Mouse (Mus musculus): ENCODE results near the gene Bag2. TPM values are rescaled to one million over a fixed set of nuclear protein-coding genes. Genes with fewer than 3 reads are reported as not detected.

Bag2 gene
- polyA plus RNA-seq (2014; fragmentation: Nextera tagmentation; extraction: Ambion mirVana), result 29.1 and 29.6 TPM in 2 replicates

GRCm38 (mm10) chr1:33757491-33758041 is at the start of gene Bag2:
Bag2 (minus strand) TSS chr1:33757795.
- H3K27ac ChIP-seq (ENCODE audit: low read depth, low read length), result no peak within 1 kb of the TSS
- ATAC-seq (ENCODE audit: low FRiP score), result peak; percentile 93
- DNase-seq (ENCODE audit: low spot score, missing footprints), result peak; percentile 96

GRCm38 (mm10) chr1:33803323-33803722 is 45.7 kb upstream of the Bag2 start:
- Histone ChIP-seq H3K4me1 (ENCODE audit: control insufficient read depth, insufficient read depth, low read length) (no peaks in the 10 kb centered on the region), H3K27me3 (ENCODE audit: control insufficient read depth, insufficient read depth, low read length) (no peaks in the 10 kb centered on the region), H3K9me3 (ENCODE audit: control insufficient read depth, low read length) (no peaks in the 10 kb centered on the region), H3K4me3 (ENCODE audit: low read depth, low read length) (no peak overlapping the region), H3K9ac (ENCODE audit: low read length) (no peak overlapping the region), H3K36me3 (ENCODE audit: control insufficient read depth, insufficient read depth, low read length) (peaks cover 35% of the 10 kb centered on the region), H3K27ac (ENCODE audit: low read depth, low read length) (no peak overlapping the region), H3K4me2 (no peak overlapping the region)
- WGBS, result 93% methylated on average over 2 of the region's 2 CpGs
- ATAC-seq (ENCODE audit: low FRiP score) (no peak), DNase-seq (ENCODE audit: low spot score, missing footprints) (no peak)

More at GRCm38 (mm10) chr1:33757491-33758041, at the start of gene Bag2:
- Histone ChIP-seq H3K4me3 (ENCODE audit: low read depth, low read length) (peak within 1 kb of the TSS; percentile 54), H3K27me3 (ENCODE audit: control insufficient read depth, insufficient read depth, low read length) (no peaks in the 10 kb centered on the region; the same call in 1 of the 2 replicates), H3K36me3 (ENCODE audit: control insufficient read depth, insufficient read depth, low read length) (no peaks in the 10 kb centered on the region), H3K9ac (ENCODE audit: low read length) (peak within 1 kb of the TSS; percentile 78), H3K9me3 (ENCODE audit: control insufficient read depth, low read length) (no peaks in the 10 kb centered on the region), H3K4me2 (peak within 1 kb of the TSS; percentile 92), H3K4me1 (ENCODE audit: control insufficient read depth, insufficient read depth, low read length) (peaks cover 11% of the 10 kb centered on the region)
- WGBS, result under 1% methylated on average over 60 of the region's 61 CpGs

DNA sequence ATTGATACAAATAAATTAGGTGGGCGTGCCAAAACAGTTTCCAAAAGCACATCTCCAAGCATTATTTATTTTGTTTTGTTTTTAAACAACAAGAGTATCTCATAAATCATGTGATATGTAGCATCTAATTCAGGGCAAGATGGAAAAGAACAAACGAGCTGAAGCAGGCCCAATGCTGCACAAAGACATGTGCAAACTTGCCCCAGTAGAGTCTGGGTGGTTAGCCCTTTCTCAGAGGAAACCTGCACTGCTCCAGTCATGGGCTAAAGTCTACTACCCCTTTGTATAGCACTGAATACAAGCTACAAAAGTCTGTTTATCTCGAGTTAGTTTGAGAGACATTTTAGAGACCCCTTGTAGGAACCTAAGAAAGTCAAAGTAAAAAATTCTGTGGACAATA is 42.0 kb upstream of the Bag2 start:
- WGBS, result 87% methylated on average over 3 of the region's 3 CpGs
- H3K36me3 ChIP-seq (ENCODE audit: control insufficient read depth, insufficient read depth, low read length), result peaks cover 28% of the 10 kb centered on the region
- H3K4me3 ChIP-seq (ENCODE audit: low read depth, low read length), result no peak overlapping the region
- no peak overlapping the region for H3K9ac ChIP-seq (ENCODE audit: low read length)
- no peak for ATAC-seq (ENCODE audit: low FRiP score)
- no peaks in the 10 kb centered on the region for H3K27me3 ChIP-seq (ENCODE audit: control insufficient read depth, insufficient read depth, low read length)
- no peak overlapping the region for H3K4me2 ChIP-seq
- H3K4me1 ChIP-seq (ENCODE audit: control insufficient read depth, insufficient read depth, low read length), result no peaks in the 10 kb centered on the region
- DNase-seq (ENCODE audit: low spot score, missing footprints), result no peak
- no peak overlapping the region for H3K27ac ChIP-seq (ENCODE audit: low read depth, low read length)
- H3K9me3 ChIP-seq (ENCODE audit: control insufficient read depth, low read length), result no peaks in the 10 kb centered on the region

DNA sequence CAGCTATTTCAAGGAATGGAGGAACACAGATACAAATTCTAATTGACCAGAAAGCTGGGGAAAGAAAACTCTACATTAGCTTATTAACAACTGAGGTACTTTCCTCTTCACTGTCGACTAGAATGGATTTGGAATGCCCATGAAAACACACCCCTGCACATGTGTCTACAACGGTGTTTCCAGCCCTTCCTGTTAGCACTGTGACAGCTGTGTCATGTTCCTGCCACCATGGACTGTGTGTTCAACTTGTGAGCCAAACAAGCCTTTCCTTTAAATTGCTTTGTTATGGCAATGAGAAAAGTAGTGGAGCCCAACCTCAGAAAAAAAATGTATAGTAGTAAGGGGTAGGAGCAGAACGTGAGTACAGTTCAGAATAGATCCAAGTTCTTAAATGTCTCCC is 30.9 kb upstream of the Bag2 start:
- Histone ChIP-seq H3K4me1 (ENCODE audit: control insufficient read depth, insufficient read depth, low read length) (no peaks in the 10 kb centered on the region), H3K27ac (ENCODE audit: low read depth, low read length) (no peak overlapping the region), H3K9ac (ENCODE audit: low read length) (no peak overlapping the region), H3K27me3 (ENCODE audit: control insufficient read depth, insufficient read depth, low read length) (no peaks in the 10 kb centered on the region), H3K4me2 (no peak overlapping the region), H3K9me3 (ENCODE audit: control insufficient read depth, low read length) (no peaks in the 10 kb centered on the region), H3K36me3 (ENCODE audit: control insufficient read depth, insufficient read depth, low read length) (peaks cover 3% of the 10 kb centered on the region; the same call in 1 of the 2 replicates), H3K4me3 (ENCODE audit: low read depth, low read length) (no peak overlapping the region)
- 80% methylated on average over 3 of the region's 3 CpGs for WGBS
- no peak for ATAC-seq (ENCODE audit: low FRiP score)
- no peak for DNase-seq (ENCODE audit: low spot score, missing footprints)

DNA sequence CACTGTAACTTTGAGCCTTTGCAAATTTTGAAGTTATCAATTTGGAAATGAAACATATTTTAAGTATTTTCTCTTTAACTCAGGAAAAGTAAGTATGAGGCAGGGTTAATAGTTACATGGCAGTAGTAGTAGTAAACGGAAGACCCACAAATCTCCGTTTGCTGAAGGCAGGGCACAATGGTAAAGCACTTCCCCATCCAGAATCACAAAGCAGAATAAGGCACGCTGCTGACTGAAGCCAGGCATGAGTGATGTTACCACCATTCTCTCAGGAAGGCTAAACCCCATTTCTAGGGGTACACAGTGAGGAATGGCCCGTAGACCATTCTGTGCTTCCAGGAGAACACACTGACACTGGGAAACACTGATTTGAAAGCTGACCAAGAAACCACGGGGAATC is 30.5 kb upstream of the Bag2 start:
- DNase-seq (ENCODE audit: low spot score, missing footprints), result no peak
- no peak for ATAC-seq (ENCODE audit: low FRiP score)
- Histone ChIP-seq H3K9me3 (ENCODE audit: control insufficient read depth, low read length) (no peaks in the 10 kb centered on the region), H3K27me3 (ENCODE audit: control insufficient read depth, insufficient read depth, low read length) (no peaks in the 10 kb centered on the region), H3K4me2 (no peak overlapping the region), H3K4me1 (ENCODE audit: control insufficient read depth, insufficient read depth, low read length) (no peaks in the 10 kb centered on the region), H3K4me3 (ENCODE audit: low read depth, low read length) (no peak overlapping the region), H3K27ac (ENCODE audit: low read depth, low read length) (no peak overlapping the region), H3K9ac (ENCODE audit: low read length) (no peak overlapping the region), H3K36me3 (ENCODE audit: control insufficient read depth, insufficient read depth, low read length) (peaks cover 4% of the 10 kb centered on the region; the same call in 1 of the 2 replicates)
- 90% methylated on average over 5 of the region's 5 CpGs for WGBS

- Histone ChIP-seq H3K9me3 (ENCODE audit: control insufficient read depth, low read length) (no peaks in the 10 kb centered on the region), H3K27ac (ENCODE audit: low read depth, low read length) (no peak overlapping the region), H3K4me3 (ENCODE audit: low read depth, low read length) (no peak overlapping the region), H3K4me2 (no peak overlapping the region), H3K9ac (ENCODE audit: low read length) (no peak overlapping the region), H3K27me3 (ENCODE audit: control insufficient read depth, insufficient read depth, low read length) (no peaks in the 10 kb centered on the region), H3K36me3 (ENCODE audit: control insufficient read depth, insufficient read depth, low read length) (peaks cover 8% of the 10 kb centered on the region; the same call in 1 of the 2 replicates), H3K4me1 (ENCODE audit: control insufficient read depth, insufficient read depth, low read length) (no peaks in the 10 kb centered on the region)
- WGBS, result 92% methylated on average over 5 of the region's 5 CpGs
- ATAC-seq (ENCODE audit: low FRiP score), result no peak
- no peak for DNase-seq (ENCODE audit: low spot score, missing footprints)
Observed at GRCm38 (mm10) chr1:33784561-33784960, 27.0 kb upstream of the Bag2 start.

DNA sequence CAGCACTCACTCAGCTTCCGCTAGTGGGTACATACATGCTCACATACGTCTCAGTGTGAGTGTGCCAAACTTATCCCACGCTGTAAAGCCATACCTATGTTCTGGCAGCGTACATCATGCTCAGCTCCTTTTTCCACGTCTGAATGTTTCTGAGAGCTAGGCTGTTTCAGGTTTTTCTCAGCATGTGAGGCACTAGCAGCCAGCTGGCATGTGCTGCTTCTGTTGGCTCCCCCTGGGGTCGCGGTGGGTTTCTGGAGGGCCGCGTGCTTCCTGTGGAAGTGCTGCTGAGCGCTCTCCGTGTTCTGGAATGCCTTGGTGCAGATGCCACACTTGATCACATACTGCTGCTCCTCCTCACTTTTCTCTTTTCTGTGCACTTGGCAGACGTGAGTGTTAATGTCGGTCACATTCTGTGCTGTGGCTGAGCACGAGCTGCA is 18.6 kb upstream of the Bag2 start:
- no peak overlapping the region for H3K27ac ChIP-seq (ENCODE audit: low read depth, low read length)
- H3K27me3 ChIP-seq (ENCODE audit: control insufficient read depth, insufficient read depth, low read length), result no peaks in the 10 kb centered on the region
- DNase-seq (ENCODE audit: low spot score, missing footprints) (no peak), ATAC-seq (ENCODE audit: low FRiP score) (no peak)
- no peaks in the 10 kb centered on the region for H3K4me1 ChIP-seq (ENCODE audit: control insufficient read depth, insufficient read depth, low read length)
- H3K9ac ChIP-seq (ENCODE audit: low read length), result no peak overlapping the region
- 91% methylated on average over 14 of the region's 14 CpGs for WGBS
- H3K9me3 ChIP-seq (ENCODE audit: control insufficient read depth, low read length), result no peaks in the 10 kb centered on the region
- H3K4me2 ChIP-seq, result no peak overlapping the region
- H3K4me3 ChIP-seq (ENCODE audit: low read depth, low read length), result no peak overlapping the region
- peaks cover 3% of the 10 kb centered on the region for H3K36me3 ChIP-seq (ENCODE audit: control insufficient read depth, insufficient read depth, low read length)

DNA sequence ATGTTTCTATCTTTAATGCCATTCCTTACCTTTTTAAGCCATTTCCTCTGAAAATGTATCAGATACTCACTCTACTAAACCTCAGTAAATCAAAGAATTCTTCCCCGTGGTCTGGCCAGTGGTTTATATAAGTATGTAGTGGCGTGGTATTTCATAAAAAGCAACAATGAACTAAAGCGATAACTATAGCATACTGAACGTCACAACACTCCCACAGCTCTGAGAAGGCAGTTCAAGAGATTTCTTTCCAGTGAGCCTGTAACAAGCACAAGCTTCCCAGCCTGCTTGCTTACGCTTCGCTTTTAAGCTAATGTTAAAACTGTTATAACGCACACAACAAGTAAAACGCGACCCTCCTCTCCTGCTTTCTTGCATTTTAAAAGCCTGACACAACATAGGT is 14.5 kb upstream of the Bag2 start:
- H3K36me3 ChIP-seq (ENCODE audit: control insufficient read depth, insufficient read depth, low read length), result peaks cover 7% of the 10 kb centered on the region
- H3K27me3 ChIP-seq (ENCODE audit: control insufficient read depth, insufficient read depth, low read length), result no peaks in the 10 kb centered on the region
- H3K9ac ChIP-seq (ENCODE audit: low read length), result no peak overlapping the region
- 95% methylated on average over 9 of the region's 9 CpGs for WGBS
- ATAC-seq (ENCODE audit: low FRiP score) (no peak), DNase-seq (ENCODE audit: low spot score, missing footprints) (no peak)
- no peak overlapping the region for H3K27ac ChIP-seq (ENCODE audit: low read depth, low read length)
- H3K9me3 ChIP-seq (ENCODE audit: control insufficient read depth, low read length), result no peaks in the 10 kb centered on the region
- H3K4me1 ChIP-seq (ENCODE audit: control insufficient read depth, insufficient read depth, low read length), result no peaks in the 10 kb centered on the region
- no peak overlapping the region for H3K4me3 ChIP-seq (ENCODE audit: low read depth, low read length)
- H3K4me2 ChIP-seq, result no peak overlapping the region

DNA sequence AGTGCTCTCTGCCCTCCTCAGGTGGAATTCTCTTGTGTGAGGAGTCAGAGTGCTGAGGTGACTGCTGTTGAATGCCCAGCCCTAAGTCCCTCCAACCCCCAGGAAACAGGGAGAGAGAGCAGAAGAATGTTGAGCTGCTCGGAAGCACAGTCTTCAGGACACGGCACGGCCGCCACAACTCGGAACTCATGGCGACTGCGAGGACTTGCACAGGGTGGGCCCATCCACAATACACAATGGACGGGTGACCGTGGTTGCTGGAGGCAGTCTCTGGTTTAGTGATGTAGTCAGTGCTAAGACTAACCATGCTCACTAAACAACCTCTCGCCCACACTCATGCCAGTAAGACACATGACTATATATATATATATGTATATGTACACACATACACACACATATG is 14.0 kb upstream of the Bag2 start:
- no peak overlapping the region for H3K27ac ChIP-seq (ENCODE audit: low read depth, low read length)
- H3K9ac ChIP-seq (ENCODE audit: low read length), result no peak overlapping the region
- 88% methylated on average over 10 of the region's 10 CpGs for WGBS
- no peaks in the 10 kb centered on the region for H3K4me1 ChIP-seq (ENCODE audit: control insufficient read depth, insufficient read depth, low read length)
- DNase-seq (ENCODE audit: low spot score, missing footprints) (no peak), ATAC-seq (ENCODE audit: low FRiP score) (no peak)
- H3K4me2 ChIP-seq, result no peak overlapping the region
- no peaks in the 10 kb centered on the region for H3K9me3 ChIP-seq (ENCODE audit: control insufficient read depth, low read length)
- no peak overlapping the region for H3K4me3 ChIP-seq (ENCODE audit: low read depth, low read length)
- H3K36me3 ChIP-seq (ENCODE audit: control insufficient read depth, insufficient read depth, low read length), result peaks cover 9% of the 10 kb centered on the region
- no peaks in the 10 kb centered on the region for H3K27me3 ChIP-seq (ENCODE audit: control insufficient read depth, insufficient read depth, low read length)
